Mouse (Mus musculus) limb, embryonic 14.5 days (tissue): ENCODE results near the gene Gm826. TPM values are rescaled to one million over a fixed set of nuclear protein-coding genes. Genes with fewer than 3 reads are reported as not detected.

ENCODE experiments used
- ATAC-seq: fragments of 200-750 bp; cut with Nextera tagmentation; 2 replicates; pipeline ENCODE4 v1.8.0; 2017; ENCODE audit warnings: low read depth, moderate number of reproducible peaks, moderate TSS enrichment; ENCODE audit not compliant: low FRiP score
- DNase-seq: peaks from one replicate; pipeline ENCODE4 v3.0.0-alpha.2; 2015; ENCODE audit warnings: low spot score
- H3K27ac ChIP-seq: fragments of 300-500 bp; sonication (generic); replicated peaks from 2 replicates; pipeline ENCODE4 v1.5.1; 2014; ENCODE audit warnings: low read depth, mild to moderate bottlenecking, low read length, moderate library complexity, mixed read lengths
- H3K27me3 ChIP-seq: fragments of 300-500 bp; sonication (generic); 2 replicates; pipeline ENCODE4 v1.6.1; 2014; ENCODE audit warnings: low read length, mixed read lengths; ENCODE audit not compliant: control insufficient read depth, insufficient read depth
- H3K36me3 ChIP-seq: fragments of 300-500 bp; sonication (generic); 2 replicates; pipeline ENCODE4 v1.6.1; 2014; ENCODE audit warnings: mild to moderate bottlenecking, low read length, moderate library complexity, mixed read lengths; ENCODE audit not compliant: control insufficient read depth, insufficient read depth
- H3K4me1 ChIP-seq: fragments of 300-500 bp; sonication (generic); 2 replicates; pipeline ENCODE4 v1.6.1; 2014; ENCODE audit warnings: antibody characterized with exemption, low read length, mixed read lengths; ENCODE audit not compliant: control insufficient read depth, insufficient read depth
- H3K4me2 ChIP-seq: fragments of 300-500 bp; sonication (generic); replicated peaks from 2 replicates; pipeline ENCODE4 v1.6.1; 2014; ENCODE audit warnings: low read depth, mild to moderate bottlenecking, low read length, moderate library complexity; ENCODE audit not compliant: severe bottlenecking
- H3K4me3 ChIP-seq: fragments of 300-500 bp; sonication (generic); replicated peaks from 2 replicates; pipeline ENCODE4 v1.5.1; 2014; ENCODE audit warnings: low read length
- H3K9ac ChIP-seq: fragments of 300-500 bp; sonication (generic); 2 replicates; pipeline ENCODE4 v1.6.1; 2014; ENCODE audit warnings: mild to moderate bottlenecking, low read depth, low read length, moderate library complexity; ENCODE audit not compliant: severe bottlenecking
- H3K9me3 ChIP-seq: fragments of 300-500 bp; sonication (generic); 2 replicates; pipeline ENCODE4 v1.6.1; 2016; ENCODE audit warnings: low read length; ENCODE audit not compliant: control insufficient read depth
- POLR2A ChIP-seq: fragments of 200-500 bp; IDR thresholded peaks from 2 replicates; pipeline ENCODE4 v1.8.0; 2012; ENCODE audit warnings: inconsistent platforms, mild to moderate bottlenecking, moderate library complexity, borderline replicate concordance; ENCODE audit not compliant: insufficient read depth, insufficient read length; ENCODE audit errors: extremely low read depth
- WGBS: fragments of 180-500 bp; shearing (Covaris S2); extraction: QIAGEN DNeasy Blood & Tissue Kit; methylation state at CpG from one replicate; pipeline ENCODE4 v1.1.7; 2014; 5-methylcytosine and 5-hydroxymethylcytosine counted together
- polyA plus RNA-seq, 2 experiments: library from polyadenylated mRNA; depleted of rRNA in 1 of 2; stranded (reverse) in 1 of 2; unstranded in 1 of 2; fragments of >200 nt; fragmentation: Nextera tagmentation in 1 of 2; extraction: Ambion mirVana in 1 of 2; gene quantifications; 2 replicates each; pipeline versions ENCODE4 v1.2.1 to v1.2.3; 2012 to 2014

The Gm826 gene
- polyA plus RNA-seq, 2 experiments: 0.29 to 0.32 TPM

DNA sequence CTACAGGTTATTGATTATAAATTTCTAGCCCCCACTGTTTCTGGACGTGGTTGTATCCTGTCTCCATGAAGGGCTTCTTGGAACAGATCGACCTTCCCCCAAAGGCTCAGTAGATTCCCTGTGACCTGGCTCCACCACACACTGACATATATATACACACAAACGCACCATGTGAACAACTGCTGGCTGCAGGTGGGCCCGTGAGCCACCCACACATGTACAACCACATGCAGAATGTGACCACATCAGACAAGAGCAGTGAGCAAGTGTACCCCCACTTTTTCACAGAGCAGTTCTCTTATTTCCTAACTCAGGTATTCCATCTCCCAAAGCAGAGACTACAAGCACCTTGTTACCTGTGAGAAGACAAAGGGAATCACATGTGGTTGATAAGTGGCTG lies 6.2 kb downstream of the Gm826 start:
- no peak for ATAC-seq
- Histone ChIP-seq H3K4me1 (no peaks in the 10 kb centered on the region), H3K4me3 (no peak overlapping the region), H3K4me2 (no peak overlapping the region), H3K9me3 (no peaks in the 10 kb centered on the region), H3K27me3 (no peaks in the 10 kb centered on the region), H3K9ac (no peak overlapping the region), H3K36me3 (no peaks in the 10 kb centered on the region), H3K27ac (no peak overlapping the region)
- WGBS: 83% methylated on average over 4 of the region's 4 CpGs
- no peak for TF ChIP-seq POLR2A
- no peak for DNase-seq

- no peaks in the 10 kb centered on the region for H3K27me3 ChIP-seq
- TF ChIP-seq POLR2A: no peak
- no peak overlapping the region for H3K4me3 ChIP-seq
- H3K4me2 ChIP-seq: no peak overlapping the region
- no peaks in the 10 kb centered on the region for H3K9me3 ChIP-seq
- no peaks in the 10 kb centered on the region for H3K4me1 ChIP-seq
- DNase-seq (no peak), ATAC-seq (no peak)
- 25% methylated on average over 4 of the region's 4 CpGs for WGBS
- H3K27ac ChIP-seq: no peak overlapping the region
- no peaks in the 10 kb centered on the region for H3K36me3 ChIP-seq
- no peak overlapping the region for H3K9ac ChIP-seq
Observed at GRCm38 (mm10) chr2:160327167-160327566, 6.8 kb downstream of the Gm826 start.

DNA sequence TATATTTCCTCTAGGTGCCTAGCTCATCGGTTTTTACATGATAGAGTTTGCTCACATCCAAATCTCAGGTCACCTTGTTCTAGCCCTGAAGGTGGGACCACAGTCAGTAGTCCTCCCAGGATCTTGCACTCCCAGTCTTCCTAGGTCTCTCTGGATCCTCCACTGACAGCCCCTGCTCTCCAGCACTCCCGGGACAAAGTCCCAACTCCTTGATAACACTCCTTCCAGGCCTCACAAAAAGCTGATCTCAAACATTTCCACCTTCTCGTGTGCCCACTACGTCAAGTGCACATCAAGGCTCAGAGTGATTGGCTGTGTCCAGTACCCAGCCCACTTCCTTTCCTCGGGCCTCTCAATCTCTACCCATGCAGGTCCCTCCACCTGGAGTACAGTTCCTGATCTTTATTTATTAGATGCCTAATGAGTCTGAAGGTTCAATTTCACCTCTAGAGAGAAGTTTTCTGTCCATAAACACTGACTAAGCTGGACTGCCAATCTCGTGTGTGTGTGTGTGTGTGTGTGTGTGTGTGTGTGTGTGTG lies 8.8 kb downstream of the Gm826 start:
- no peak for TF ChIP-seq POLR2A
- Histone ChIP-seq H3K9me3 (no peaks in the 10 kb centered on the region), H3K4me3 (no peak overlapping the region), H3K4me1 (no peaks in the 10 kb centered on the region), H3K36me3 (no peaks in the 10 kb centered on the region), H3K27me3 (no peaks in the 10 kb centered on the region), H3K9ac (no peak overlapping the region), H3K27ac (no peak overlapping the region), H3K4me2 (no peak overlapping the region)
- ATAC-seq (no peak), DNase-seq (no peak)
- WGBS: 56% methylated on average over 6 of the region's 6 CpGs

GRCm38 (mm10) chr2:160321829-160322228 lies 12.1 kb downstream of the Gm826 start:
- Histone ChIP-seq H3K36me3 (no peaks in the 10 kb centered on the region), H3K9ac (no peak overlapping the region), H3K4me2 (no peak overlapping the region), H3K4me1 (no peaks in the 10 kb centered on the region), H3K27me3 (no peaks in the 10 kb centered on the region), H3K27ac (no peak overlapping the region), H3K9me3 (no peaks in the 10 kb centered on the region), H3K4me3 (no peak overlapping the region)
- ATAC-seq (no peak), DNase-seq (no peak)
- WGBS: 30% methylated on average over 4 of the region's 4 CpGs
- no peak for TF ChIP-seq POLR2A

- TF ChIP-seq POLR2A: no peak
- WGBS: 79% methylated on average over 4 of the region's 4 CpGs
- DNase-seq (no peak), ATAC-seq (no peak)
- Histone ChIP-seq H3K9me3 (no peaks in the 10 kb centered on the region), H3K4me3 (no peak overlapping the region), H3K36me3 (no peaks in the 10 kb centered on the region), H3K4me2 (no peak overlapping the region), H3K9ac (no peak overlapping the region), H3K27ac (no peak overlapping the region), H3K4me1 (no peaks in the 10 kb centered on the region), H3K27me3 (no peaks in the 10 kb centered on the region)
Observed at GRCm38 (mm10) chr2:160318255-160318654, 15.7 kb downstream of the Gm826 start.

DNA sequence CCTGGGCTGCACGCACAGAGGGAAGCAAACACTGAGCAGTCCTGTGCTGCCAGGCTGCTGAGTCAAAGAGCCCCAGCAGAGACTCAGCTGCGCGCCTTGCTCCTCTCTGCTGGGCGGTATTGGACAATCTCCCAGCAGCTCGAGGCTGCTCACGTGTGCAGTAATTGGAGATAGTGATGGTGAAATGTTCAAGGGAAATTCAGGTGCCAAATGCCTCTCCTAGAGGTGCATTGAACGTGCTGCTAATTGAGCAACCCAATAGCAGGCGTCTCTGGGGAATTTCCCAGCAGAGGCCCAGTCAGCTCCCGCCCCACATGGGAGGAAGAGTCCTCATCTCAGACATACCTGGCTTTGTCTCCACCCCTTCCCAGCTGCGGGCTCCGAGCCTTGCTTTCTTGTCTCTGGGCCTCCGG lies 20.4 kb downstream of the Gm826 start:
- H3K4me3 ChIP-seq: no peak overlapping the region
- no peak overlapping the region for H3K9ac ChIP-seq
- H3K9me3 ChIP-seq: no peaks in the 10 kb centered on the region
- H3K27ac ChIP-seq: no peak overlapping the region
- no peaks in the 10 kb centered on the region for H3K36me3 ChIP-seq
- ATAC-seq: no peak
- H3K27me3 ChIP-seq: no peaks in the 10 kb centered on the region
- no peak overlapping the region for H3K4me2 ChIP-seq
- peak; percentile 67 for DNase-seq
- TF ChIP-seq POLR2A: no peak
- WGBS: 33% methylated on average over 12 of the region's 12 CpGs
- H3K4me1 ChIP-seq: no peaks in the 10 kb centered on the region
